Mouse (Mus musculus) right cerebral cortex, postnatal 4 days (tissue): ENCODE results near the gene Lor.

Source experiments
- DNase-seq: peaks from one replicate; pipeline ENCODE4 v3.0.0-alpha.2; 2022

Lor gene

DNA sequence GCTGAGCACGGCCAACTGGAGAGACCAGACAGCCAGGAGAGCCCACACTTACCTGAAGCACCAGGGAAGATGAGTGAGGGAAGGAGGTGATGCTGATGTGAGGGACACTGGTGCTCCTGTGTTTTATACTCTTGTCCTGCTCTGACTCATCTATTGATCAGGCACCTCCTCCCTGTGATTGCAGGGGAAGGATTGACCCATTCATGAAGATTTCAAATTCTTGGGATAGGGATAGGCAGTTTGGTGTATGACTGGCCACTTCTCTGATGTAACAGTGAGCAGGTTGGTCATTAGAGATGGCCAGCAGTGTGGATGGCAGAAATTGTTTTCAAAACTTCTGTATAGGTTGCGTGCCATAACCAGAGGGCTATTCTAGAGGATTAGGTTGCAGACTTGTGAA is at the start of gene Lor:
Lor (minus strand) TSS at position 101 of the 400 bp plus-strand sequence.
- no peak for DNase-seq

DNA sequence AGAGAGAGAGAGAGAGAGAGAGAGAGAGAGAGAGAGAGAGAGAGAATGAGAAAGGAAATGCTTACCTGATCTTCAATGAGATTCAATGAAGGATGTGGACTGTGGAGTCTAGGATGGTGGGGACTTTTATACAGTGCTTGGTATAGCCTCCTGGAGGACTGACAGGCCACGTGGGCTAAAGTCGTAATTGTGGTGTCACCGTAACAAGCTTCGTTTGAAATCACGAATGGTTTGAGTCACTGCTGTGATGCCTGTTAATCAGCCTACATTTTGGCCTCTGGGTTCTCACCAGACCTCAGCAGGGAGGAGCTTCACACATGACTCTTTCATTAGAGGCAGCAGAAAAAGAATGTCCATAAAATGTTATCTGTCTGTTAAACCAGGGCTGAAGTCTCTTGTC is 40.9 kb upstream of the Lor start, which contains the start of gene Prr9:
Prr9 (minus strand) TSS at position 101 of the 400 bp plus-strand sequence.
- DNase-seq = no peak

GRCm38 (mm10) chr3:92120902-92121301 is 38.0 kb upstream of the Lor start:
- DNase-seq = no peak

DNA sequence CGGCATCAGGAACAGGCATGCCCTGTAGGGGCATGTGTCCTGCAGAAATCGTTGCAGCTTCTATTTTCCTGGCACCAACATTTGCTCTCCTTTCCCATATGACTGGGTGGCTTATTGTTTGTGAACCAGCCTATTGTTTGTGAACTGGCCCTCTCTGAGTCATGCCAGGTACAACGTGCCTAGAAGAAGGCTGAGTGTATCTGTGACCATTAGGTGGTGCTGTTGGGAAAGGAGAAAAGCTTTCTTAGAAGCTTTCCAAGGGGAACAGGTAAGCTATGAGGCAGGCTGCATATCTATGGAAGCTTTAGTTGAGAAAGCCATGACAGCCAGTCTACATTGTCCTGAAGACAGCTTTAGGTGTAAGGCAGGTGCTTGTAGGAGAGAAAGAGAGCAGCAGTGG is 35.0 kb upstream of the Lor start:
- DNase-seq = no peak

- no peak for DNase-seq
Observed at GRCm38 (mm10) chr3:92111526-92111925, 28.6 kb upstream of the Lor start.

GRCm38 (mm10) chr3:92110790-92111189 is 27.8 kb upstream of the Lor start:
- no peak for DNase-seq

- DNase-seq = peak; percentile 8
Observed at GRCm38 (mm10) chr3:92106582-92106981, 23.6 kb upstream of the Lor start.

- peak; percentile 75 for DNase-seq
Observed at GRCm38 (mm10) chr3:92081285-92081931, 1.5 kb downstream of the Lor start.

DNA sequence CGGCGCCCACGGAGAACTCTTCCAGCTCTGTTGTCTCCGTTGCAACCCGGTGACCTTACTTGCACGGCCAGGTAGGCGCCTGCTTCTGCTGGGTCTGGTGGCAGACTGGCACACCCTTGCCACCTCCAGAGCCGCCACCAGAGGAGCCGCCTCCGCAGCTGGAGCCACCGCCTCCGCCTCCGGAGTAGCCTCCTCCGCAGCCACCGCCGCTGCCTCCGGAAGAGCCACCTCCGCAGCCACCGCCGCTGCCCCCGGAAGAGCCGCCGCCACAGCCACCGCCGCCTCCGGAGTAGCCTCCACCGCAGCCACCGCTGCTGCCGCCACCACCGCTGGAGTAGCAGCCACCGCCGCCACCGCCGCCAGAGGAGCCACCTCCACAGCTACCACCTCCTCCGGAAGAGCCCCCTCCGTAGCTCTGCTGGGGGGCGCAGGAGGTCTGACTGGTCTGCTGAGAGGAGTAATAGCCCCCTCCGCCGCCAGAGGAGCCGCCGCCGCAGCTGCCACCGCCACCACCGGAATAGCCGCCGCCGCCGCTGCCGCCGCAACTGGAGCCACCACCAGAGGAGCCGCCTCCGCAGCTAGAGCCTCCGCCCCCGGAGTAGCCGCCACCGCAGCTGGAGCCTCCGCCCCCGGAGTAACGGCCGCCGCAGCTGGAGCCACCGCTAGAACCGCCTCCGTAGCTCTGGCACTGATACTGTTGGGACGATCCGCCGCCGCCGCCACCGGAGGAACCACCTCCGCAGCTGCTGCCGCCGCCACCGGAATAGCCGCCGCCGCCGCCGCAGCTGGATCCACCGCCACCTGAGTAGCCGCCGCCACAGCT is 2.3 kb downstream of the Lor start:
- DNase-seq = no peak

GRCm38 (mm10) chr3:92050382-92051054 is 32.4 kb downstream of the Lor start:
- DNase-seq = no peak

DNA sequence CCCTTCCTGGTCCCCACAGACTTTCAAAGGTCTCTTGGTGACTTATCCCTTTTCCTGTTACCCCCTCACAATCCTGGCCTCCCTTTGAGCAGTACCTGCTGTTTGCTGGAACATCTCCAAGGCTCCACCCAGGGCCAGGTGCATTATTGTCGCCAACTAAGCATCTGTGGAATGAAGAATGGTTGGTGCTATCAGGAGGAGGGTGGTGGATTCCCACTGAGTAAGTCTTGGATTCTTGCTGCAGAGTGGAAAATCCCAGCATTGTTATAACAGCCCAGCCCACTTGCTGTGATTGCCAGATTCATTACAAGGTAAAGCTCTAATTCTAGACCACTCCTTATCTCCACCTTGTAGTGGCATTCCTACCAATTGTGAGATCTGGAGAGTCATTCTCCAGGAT is 49.0 kb downstream of the Lor start:
- no peak for DNase-seq

DNA sequence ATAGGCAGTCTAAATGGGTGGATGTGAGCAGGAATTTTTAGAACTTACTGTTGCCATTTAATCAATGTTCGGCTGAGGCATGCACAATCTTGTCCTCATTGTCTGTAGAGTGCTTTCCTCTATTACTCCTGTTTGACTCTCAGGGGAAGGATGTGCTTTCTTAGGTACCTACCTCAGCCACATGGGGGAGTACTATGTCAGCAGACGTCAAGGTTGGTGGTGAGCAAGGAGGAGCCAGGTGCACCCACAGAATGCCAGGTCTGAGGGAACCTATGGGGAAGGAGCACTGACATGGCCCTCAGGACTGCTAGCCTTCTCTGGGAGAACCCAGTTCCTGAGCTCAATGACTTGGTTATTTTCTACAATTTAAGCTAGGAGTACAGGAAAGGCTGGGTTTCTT is 49.7 kb downstream of the Lor start:
- DNase-seq = no peak
